ENCODE assay signal across 9 mouse cellular contexts in genomic region chrY:90723336-90723987, GRCm38 (mm10). TPM values are rescaled to one million over a fixed set of nuclear protein-coding genes. Genes with fewer than 3 reads are reported as not detected.
DNase-seq lines count a peak whose midpoint lies in the region; ATAC-seq and TF ChIP-seq lines count a peak whose summit lies in the region.
"Not testable (repeated sequence)": the region's sequence is repeated elsewhere in the genome, so short reads cannot be mapped to it uniquely, and the experiment has no call there.
"Had no signal": no experiment of that assay in that cellular context is flagged by ENCODE, and none has a peak within 500 bp of the region (broad histone marks: within the 10 kb centered on the region; RNA-seq: fewer than 3 reads in every experiment).

No protein-coding gene starts in this region.

- DNase-seq in adrenal gland, postnatal 10 days, result peak; percentile 32
- DNase-seq in limb, embryonic 14.5 days (ENCODE audit: low spot score), result not testable (repeated sequence)
- peak; percentile 58 to 75 for DNase-seq in spleen, postnatal 4 days (ENCODE audit: low spot score in 2 of 2)

- TF ChIP-seq POLR2A in limb, embryonic 14.5 days (IDR thresholded peaks at IDR 0.05; ENCODE audit: borderline replicate concordance, extremely low read depth, insufficient read depth, insufficient read length), result not testable (repeated sequence)

- not testable (repeated sequence) for H3K27me3 ChIP-seq in embryonic facial prominence, embryonic 15.5 days; heart, embryonic 12.5 days (replicated peaks); kidney, embryonic 15.5 days; limb, embryonic 14.5 days (ENCODE audit: control insufficient read depth, insufficient read depth, low read length)

- not testable (repeated sequence) for H3K27ac ChIP-seq in embryonic facial prominence, embryonic 15.5 days (replicated peaks); heart, embryonic 12.5 days (ENCODE audit: poor library complexity, severe bottlenecking); kidney, embryonic 15.5 days; limb, embryonic 14.5 days (replicated peaks; ENCODE audit: low read depth, low read length)

- H3K4me1 ChIP-seq in embryonic facial prominence, embryonic 15.5 days; heart, embryonic 12.5 days (replicated peaks); kidney, embryonic 15.5 days; limb, embryonic 14.5 days (ENCODE audit: control insufficient read depth, insufficient read depth, low read length): not testable (repeated sequence)

- H3K9me3 ChIP-seq in embryonic facial prominence, embryonic 15.5 days (replicated peaks); heart, embryonic 12.5 days (replicated peaks); kidney, embryonic 15.5 days (replicated peaks); limb, embryonic 14.5 days (ENCODE audit: control insufficient read depth, low read length): not testable (repeated sequence)

- not testable (repeated sequence) for H3K4me3 ChIP-seq in embryonic facial prominence, embryonic 15.5 days (replicated peaks); heart, embryonic 12.5 days; kidney, embryonic 15.5 days (replicated peaks); limb, embryonic 14.5 days (replicated peaks; ENCODE audit: low read length)

- H3K36me3 ChIP-seq in embryonic facial prominence, embryonic 15.5 days; heart, embryonic 12.5 days; kidney, embryonic 15.5 days; limb, embryonic 14.5 days (ENCODE audit: control insufficient read depth, insufficient read depth, low read length): not testable (repeated sequence)

- H3K9ac ChIP-seq in embryonic facial prominence, embryonic 15.5 days; heart, embryonic 12.5 days; kidney, embryonic 15.5 days; limb, embryonic 14.5 days (ENCODE audit: low read depth, low read length, severe bottlenecking): not testable (repeated sequence)

- not testable (repeated sequence) for H3K4me2 ChIP-seq in embryonic facial prominence, embryonic 15.5 days (replicated peaks); heart, embryonic 12.5 days; kidney, embryonic 15.5 days; limb, embryonic 14.5 days (replicated peaks; ENCODE audit: low read depth, low read length, severe bottlenecking)

- WGBS in embryonic facial prominence, embryonic 15.5 days, result 68% methylated on average over 9 of the region's 9 CpGs
- WGBS in heart, embryonic 12.5 days, result 67% methylated on average over 9 of the region's 9 CpGs
- 71% methylated on average over 9 of the region's 9 CpGs for WGBS in kidney, embryonic 15.5 days
- WGBS in limb, embryonic 14.5 days, result 62% methylated on average over 8 of the region's 9 CpGs

- ATAC-seq in embryonic facial prominence, embryonic 15.5 days (ENCODE audit: insufficient number of reproducible peaks, low FRiP score, low TSS enrichment, low read depth), result peak; percentile 72
- peak; percentile 78 for ATAC-seq in heart, embryonic 12.5 days (ENCODE audit: insufficient number of reproducible peaks, low FRiP score)
- peak; percentile 85 for ATAC-seq in kidney, embryonic 15.5 days (replicated peaks; ENCODE audit: low FRiP score)
- ATAC-seq in limb, embryonic 14.5 days (ENCODE audit: low FRiP score, low read depth), result peak; percentile 61
- peak; percentile 72; the same call in 1 of the 2 replicates for ATAC-seq in monocyte, adult 5-6 weeks (replicated peaks; ENCODE audit: insufficient number of reproducible peaks, low FRiP score, low TSS enrichment, poor library complexity, severe bottlenecking)

RNA-seq across cellular contexts. Expression of gene Gm21860, which starts 31.2 kb away (rescaled TPM):
- total RNA-seq in adrenal gland, postnatal 10 days (2021), result not detected
- not detected in 2 replicates for polyA plus RNA-seq in embryonic facial prominence, embryonic 15.5 days (2015; fragmentation: Nextera tagmentation; extraction: Ambion mirVana)
- not detected in 2 replicates for polyA plus RNA-seq in heart, embryonic 12.5 days (2016; fragmentation: Nextera tagmentation; extraction: Ambion mirVana)
- polyA plus RNA-seq in kidney, embryonic 15.5 days (2015; fragmentation: Nextera tagmentation; extraction: Ambion mirVana), result not detected in 2 replicates
- not detected in 2 replicates for polyA plus RNA-seq in limb, embryonic 14.5 days (2012; rRNA removed)
- not detected in 2 replicates for polyA plus RNA-seq in limb, embryonic 14.5 days (2014; fragmentation: Nextera tagmentation; extraction: Ambion mirVana)
- not detected in 3 replicates for total RNA-seq in monocyte, adult 5-6 weeks (2017)
- total RNA-seq: gastrocnemius, postnatal 10 days; layer of hippocampus, adult 18-20 months had no signal
